Mouse (Mus musculus) thymus, adult 2 months (tissue): ENCODE results near the gene Gmnc.

ENCODE experiments used
- CTCF ChIP-seq: fragments of 200-500 bp; IDR thresholded peaks from 2 replicates; pipeline ENCODE4 v1.5.1; 2012; ENCODE audit warnings: mild to moderate bottlenecking, control low read depth, low read length, moderate library complexity, borderline replicate concordance; ENCODE audit not compliant: control insufficient read depth, poor library complexity, insufficient read depth; ENCODE audit errors: extremely low read depth
- POLR2A ChIP-seq: fragments of 200-500 bp; IDR thresholded peaks from 2 replicates; pipeline ENCODE4 v1.6.1; 2012; ENCODE audit warnings: mild to moderate bottlenecking, low read length, control low read depth, moderate library complexity; ENCODE audit not compliant: control insufficient read depth, poor library complexity, insufficient read depth; ENCODE audit errors: extremely low read depth

DNA sequence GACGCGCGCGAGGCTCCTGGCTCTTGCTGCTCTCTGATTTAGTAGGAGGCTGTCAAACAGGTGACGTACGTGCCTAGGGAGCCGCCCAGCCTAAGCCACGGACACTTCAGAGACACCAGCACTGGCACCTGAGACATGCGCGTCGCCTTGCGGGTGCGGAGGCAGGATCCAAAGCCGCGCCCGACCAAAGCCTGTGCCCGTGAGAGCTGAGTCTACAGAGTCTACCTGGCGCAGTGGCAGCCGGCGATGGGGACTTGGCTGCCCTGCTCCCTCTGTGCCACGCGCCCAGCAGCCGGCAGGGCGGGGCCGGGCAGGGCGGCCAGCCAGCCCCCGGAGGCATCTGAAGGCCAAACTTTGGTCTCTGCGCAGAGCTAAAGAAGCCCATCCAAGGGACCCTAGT lies 23.5 kb downstream of the Gmnc start:
- no peak for TF ChIP-seq POLR2A
- no peak for TF ChIP-seq CTCF
